Mouse (Mus musculus): ENCODE results near the gene Klf11. TPM values are rescaled to one million over a fixed set of nuclear protein-coding genes. Genes with fewer than 3 reads are reported as not detected.

Gene Klf11
- polyA plus RNA-seq, 1 experiment from 2014 or later: 11.2 TPM

GRCm38 (mm10) chr12:24707954-24708823 is 57.1 kb downstream of the Klf11 start, which contains the start of gene Rrm2:
Gene Rrm2, plus strand, starts transcription at chr12:24708241.
- Histone ChIP-seq H3K27ac (peak within 1 kb of the TSS; percentile 80), H3K9me3 (replicated peaks) (no peaks in the 10 kb centered on the region), H3K4me2 (peak within 1 kb of the TSS; percentile 78), H3K9ac (peak within 1 kb of the TSS; percentile 92), H3K27me3 (no peaks in the 10 kb centered on the region), H3K4me3 (peak within 1 kb of the TSS; percentile 88), H3K36me3 (ENCODE audit: poor library complexity, severe bottlenecking) (peaks cover 28% of the 10 kb centered on the region), H3K4me1 (peaks cover 57% of the 10 kb centered on the region)
- under 1% methylated on average over 83 of the region's 83 CpGs for WGBS
- ATAC-seq: peak; percentile 92

GRCm38 (mm10) chr12:24708824-24709218 is 57.7 kb downstream of the Klf11 start:
- Histone ChIP-seq H3K9me3 (replicated peaks) (no peaks in the 10 kb centered on the region), H3K27me3 (no peaks in the 10 kb centered on the region), H3K4me3 (peak overlapping the region; percentile 88), H3K4me1 (peaks cover 57% of the 10 kb centered on the region), H3K27ac (peak overlapping the region; percentile 80; the same call in 1 of the 2 replicates), H3K36me3 (ENCODE audit: poor library complexity, severe bottlenecking) (peaks cover 34% of the 10 kb centered on the region), H3K4me2 (peak overlapping the region; percentile 78), H3K9ac (peak overlapping the region; percentile 92)
- ATAC-seq: no peak; the same call in 1 of the 2 replicates
- 1% methylated on average over 17 of the region's 17 CpGs for WGBS

GRCm38 (mm10) chr12:24709409-24709808 is 58.3 kb downstream of the Klf11 start:
- peak overlapping the region; percentile 80; the same call in 1 of the 2 replicates for H3K27ac ChIP-seq
- H3K4me1 ChIP-seq: peaks cover 57% of the 10 kb centered on the region
- H3K4me3 ChIP-seq: peak overlapping the region; percentile 88
- H3K4me2 ChIP-seq: peak overlapping the region; percentile 78
- WGBS: 21% methylated on average over 6 of the region's 6 CpGs
- peak overlapping the region; percentile 92 for H3K9ac ChIP-seq
- ATAC-seq: no peak
- H3K36me3 ChIP-seq (ENCODE audit: poor library complexity, severe bottlenecking): peaks cover 38% of the 10 kb centered on the region
- no peaks in the 10 kb centered on the region for H3K27me3 ChIP-seq
- no peaks in the 10 kb centered on the region for H3K9me3 ChIP-seq (replicated peaks)

GRCm38 (mm10) chr12:24709831-24710508 is 58.9 kb downstream of the Klf11 start:
- Histone ChIP-seq H3K4me3 (peak overlapping the region; percentile 88), H3K9me3 (replicated peaks) (no peaks in the 10 kb centered on the region), H3K9ac (peak overlapping the region; percentile 92), H3K36me3 (ENCODE audit: poor library complexity, severe bottlenecking) (peaks cover 44% of the 10 kb centered on the region), H3K27me3 (no peaks in the 10 kb centered on the region), H3K4me2 (peak overlapping the region; percentile 78), H3K4me1 (peaks cover 57% of the 10 kb centered on the region), H3K27ac (peak overlapping the region; percentile 25; the same call in 1 of the 2 replicates)
- ATAC-seq: peak; percentile 9; the same call in 1 of the 2 replicates
- WGBS: 31% methylated on average over 5 of the region's 5 CpGs

- Histone ChIP-seq H3K36me3 (ENCODE audit: poor library complexity, severe bottlenecking) (peaks cover 44% of the 10 kb centered on the region), H3K27me3 (no peaks in the 10 kb centered on the region), H3K9me3 (replicated peaks) (no peaks in the 10 kb centered on the region), H3K9ac (peak overlapping the region; percentile 14; the same call in 1 of the 2 replicates), H3K4me3 (peak overlapping the region; percentile 88), H3K4me1 (peaks cover 57% of the 10 kb centered on the region), H3K4me2 (peak overlapping the region; percentile 78), H3K27ac (no peak overlapping the region)
- no peak for ATAC-seq
- WGBS: 60% methylated on average over 5 of the region's 5 CpGs
Measured at GRCm38 (mm10) chr12:24710672-24711071, 59.6 kb downstream of the Klf11 start.

Other genes with a start within 250 kb of the Klf11 start
- 33.4 and 38.6 TPM in 2 replicates for gene Taf1b, start 152.9 kb upstream of the Klf11 start, polyA plus RNA-seq (2015; fragmentation: Nextera tagmentation; extraction: Ambion mirVana)
- gene Grhl1, start 79.0 kb upstream of the Klf11 start, polyA plus RNA-seq (2015; fragmentation: Nextera tagmentation; extraction: Ambion mirVana): 0.54 and 0.84 TPM in 2 replicates
- 0.45 and 0.58 TPM in 2 replicates for gene Cys1, start 30.5 kb downstream of the Klf11 start, polyA plus RNA-seq (2015; fragmentation: Nextera tagmentation; extraction: Ambion mirVana)
- gene Rrm2, start 57.0 kb downstream of the Klf11 start, polyA plus RNA-seq (2015; fragmentation: Nextera tagmentation; extraction: Ambion mirVana): 405 and 421 TPM in 2 replicates
- 61.0 and 66.5 TPM in 2 replicates for gene Mboat2, start 179.6 kb downstream of the Klf11 start, polyA plus RNA-seq (2015; fragmentation: Nextera tagmentation; extraction: Ambion mirVana)

Measured in forebrain, embryonic 13.5 days (tissue).